Mouse (Mus musculus): Measurements from ENCODE around the gene Ncs1. TPM values are rescaled to one million over a fixed set of nuclear protein-coding genes. Genes with fewer than 3 reads are reported as not detected.

Gene Ncs1
- total and polyA plus RNA-seq, 3 experiments = 2.9 to 12.8 (median 3.0) TPM

DNA sequence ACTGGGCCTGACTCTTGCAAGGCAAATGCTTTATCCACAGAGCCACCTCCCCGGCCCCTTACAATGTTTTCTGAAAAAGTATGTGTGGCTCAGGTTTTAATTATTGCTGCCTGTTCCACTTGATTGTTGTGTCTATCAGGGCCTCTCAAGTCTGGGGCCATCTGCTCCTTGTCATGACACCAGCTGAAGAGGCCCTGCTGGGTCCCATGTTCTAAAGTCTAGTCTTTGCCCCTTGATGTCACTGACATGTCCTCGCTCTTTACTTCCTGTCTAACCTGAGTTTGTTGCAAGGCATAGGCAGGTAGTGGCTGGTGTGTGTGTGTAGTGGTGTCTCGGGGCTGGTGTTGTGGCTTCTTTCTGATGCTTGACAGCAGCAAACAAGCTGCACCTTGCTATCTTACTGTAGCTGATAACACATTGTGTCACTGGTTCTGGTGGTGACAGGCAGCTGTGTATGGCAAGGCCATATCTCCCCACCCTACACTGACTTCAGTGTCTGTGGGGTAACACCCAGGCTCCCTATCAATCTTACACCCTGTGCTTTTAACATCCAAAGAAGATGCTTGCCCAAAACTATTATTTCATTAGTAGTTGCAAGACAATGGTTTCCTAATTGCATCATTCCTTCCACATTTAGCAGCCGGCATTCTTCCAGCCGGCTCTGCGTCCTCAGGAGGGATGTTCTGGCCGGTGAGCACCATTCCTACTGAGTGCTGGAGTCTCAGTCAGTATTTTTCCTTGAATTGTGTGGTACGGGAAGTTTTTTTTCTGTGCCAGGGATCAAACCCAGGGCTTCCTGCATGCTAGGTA, 96.3 kb downstream of the Ncs1 start:
- no peak for DNase-seq

Other genes with a start within 250 kb of the Ncs1 start
- gene Fnbp1, start 103.8 kb upstream of the Ncs1 start, total RNA-seq (2021) = 10 to 100 TPM; 59.7 to 73.4 TPM
- 34.3 and 35.6 TPM in 2 replicates for gene Fnbp1, start 103.8 kb upstream of the Ncs1 start, polyA plus RNA-seq (2012; rRNA removed)
- gene Gpr107, start 93.5 kb upstream of the Ncs1 start, total RNA-seq (2021) = 10 to 100 TPM; 54.9 to 55.8 TPM
- gene Gpr107, start 93.5 kb upstream of the Ncs1 start, polyA plus RNA-seq (2012; rRNA removed) = 18.2 and 21.7 TPM in 2 replicates
- gene Hmcn2, start 68.6 kb downstream of the Ncs1 start, total RNA-seq (2021) = under 1 TPM; 0.93 to 0.95 TPM
- 8.3 and 9.4 TPM in 2 replicates for gene Hmcn2, start 68.6 kb downstream of the Ncs1 start, polyA plus RNA-seq (2012; rRNA removed)
- gene Ass1, start 224.4 kb downstream of the Ncs1 start, total RNA-seq (2021) = 10 to 100 TPM; 24.4 to 31.6 TPM
- 3.9 and 4.0 TPM in 2 replicates for gene Ass1, start 224.4 kb downstream of the Ncs1 start, polyA plus RNA-seq (2012; rRNA removed)

Measured in adrenal gland, adult 2 months (tissue).